Mouse (Mus musculus): Measurements from ENCODE around the gene Olfr112. TPM values are rescaled to one million over a fixed set of nuclear protein-coding genes. Genes with fewer than 3 reads are reported as not detected.

Olfr112 gene
- not detected in 2 replicates for polyA plus RNA-seq (2012; rRNA removed)

DNA sequence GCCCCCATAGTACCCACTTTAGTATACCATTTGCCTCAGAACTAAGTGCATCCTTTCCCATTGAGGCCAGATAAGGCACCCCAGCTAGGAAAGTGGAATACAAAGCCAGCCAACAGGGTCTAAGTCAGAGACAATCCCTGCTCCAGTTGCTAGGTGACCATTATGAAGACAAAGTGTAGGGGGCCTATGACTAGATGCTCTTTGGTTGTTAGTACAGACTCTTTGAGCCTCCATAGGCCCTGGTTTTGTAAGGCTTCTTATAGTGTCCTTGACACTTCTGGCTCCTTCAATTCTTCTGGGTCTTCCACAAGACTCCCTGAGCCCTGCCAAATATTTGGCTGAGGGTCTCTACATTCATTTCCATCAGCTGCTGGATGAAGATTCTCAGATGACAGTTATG is at the start of gene Olfr112:
Olfr112 (minus strand) TSS at position 101 of the 400 bp plus-strand sequence.

DNA sequence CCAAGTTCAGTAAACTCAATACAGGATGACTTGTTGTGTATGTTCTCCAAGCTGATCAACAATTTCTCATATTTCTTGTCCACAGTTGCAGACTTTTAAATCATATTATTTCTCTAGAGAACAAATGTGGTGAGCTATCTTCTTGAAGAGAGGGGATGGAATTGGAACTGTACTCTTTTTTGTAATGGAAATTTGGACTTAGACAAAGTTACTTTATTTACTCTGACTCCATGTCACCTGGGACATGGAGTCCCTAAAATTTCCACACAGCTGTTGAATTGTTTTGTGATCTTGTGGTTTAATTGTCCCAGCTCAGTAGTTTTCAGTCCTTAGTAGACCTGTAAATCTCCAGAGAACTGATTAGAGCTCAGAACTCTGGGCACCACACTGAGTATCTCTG is 23.4 kb upstream of the Olfr112 start, which contains the start of gene Olfr114:
Olfr114 (minus strand) TSS at position 101 of the 400 bp plus-strand sequence.

DNA sequence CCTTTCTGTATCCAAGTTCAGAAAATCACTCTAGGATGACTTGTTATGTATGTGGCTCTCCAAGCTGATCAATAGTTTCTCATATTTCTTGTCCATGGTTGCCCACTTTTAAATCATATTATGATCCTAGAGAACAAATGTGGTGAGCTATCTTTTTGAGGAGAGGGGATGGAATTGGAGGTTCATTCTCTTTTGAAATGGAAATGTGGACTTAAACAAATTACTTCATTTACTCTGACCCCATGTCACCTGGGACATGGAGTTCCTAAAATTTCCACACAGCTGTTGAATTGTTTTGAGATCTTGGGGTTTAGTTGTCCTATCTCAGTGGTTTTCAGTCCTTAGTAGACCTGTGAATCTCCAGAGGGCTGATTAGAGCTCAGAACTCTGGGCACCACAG is 8.3 kb upstream of the Olfr112 start, which contains the start of gene Olfr113:
Olfr113 (minus strand) TSS at position 101 of the 400 bp plus-strand sequence.

Other genes with a start within 250 kb of the Olfr112 start
- not detected in 2 replicates for gene Olfr103, start 229.8 kb downstream of the Olfr112 start, polyA plus RNA-seq (2012; rRNA removed)
- gene Olfr104-ps, start 209.9 kb downstream of the Olfr112 start, polyA plus RNA-seq (2012; rRNA removed) = not detected in 2 replicates
- gene Olfr105-ps, start 190.4 kb downstream of the Olfr112 start, polyA plus RNA-seq (2012; rRNA removed) = not detected in 2 replicates
- not detected in 2 replicates for gene Olfr106-ps, start 179.1 kb downstream of the Olfr112 start, polyA plus RNA-seq (2012; rRNA removed)
- not detected in 2 replicates for gene Olfr107, start 170.2 kb downstream of the Olfr112 start, polyA plus RNA-seq (2012; rRNA removed)
- not detected in 2 replicates for gene Olfr108, start 124.0 kb downstream of the Olfr112 start, polyA plus RNA-seq (2012; rRNA removed)
- not detected in 2 replicates for gene Olfr109, start 110.5 kb downstream of the Olfr112 start, polyA plus RNA-seq (2012; rRNA removed)
- 0.05 TPM in 1 of 2 replicates, not detected in the other for gene H2-M2, start 85.9 kb downstream of the Olfr112 start, polyA plus RNA-seq (2012; rRNA removed)
- not detected in 2 replicates for gene Olfr110, start 77.0 kb downstream of the Olfr112 start, polyA plus RNA-seq (2012; rRNA removed)
- gene Olfr111, start 61.4 kb downstream of the Olfr112 start, polyA plus RNA-seq (2012; rRNA removed) = 0.03 TPM in 1 of 2 replicates, not detected in the other
- not detected in 2 replicates for gene Olfr113, start 8.2 kb upstream of the Olfr112 start, polyA plus RNA-seq (2012; rRNA removed)
- not detected in 2 replicates for gene Olfr114, start 23.3 kb upstream of the Olfr112 start, polyA plus RNA-seq (2012; rRNA removed)
- gene Olfr115, start 57.7 kb upstream of the Olfr112 start, polyA plus RNA-seq (2012; rRNA removed) = not detected in 2 replicates
- not detected in 2 replicates for gene Olfr116, start 57.7 kb upstream of the Olfr112 start, polyA plus RNA-seq (2012; rRNA removed)
- not detected in 2 replicates for gene Olfr117, start 94.3 kb upstream of the Olfr112 start, polyA plus RNA-seq (2012; rRNA removed)
- not detected in 2 replicates for gene Olfr118, start 97.5 kb upstream of the Olfr112 start, polyA plus RNA-seq (2012; rRNA removed)
- not detected in 2 replicates for gene Olfr119, start 127.1 kb upstream of the Olfr112 start, polyA plus RNA-seq (2012; rRNA removed)
- not detected in 2 replicates for gene Olfr120, start 152.4 kb upstream of the Olfr112 start, polyA plus RNA-seq (2012; rRNA removed)
- not detected in 2 replicates for gene Olfr121, start 179.4 kb upstream of the Olfr112 start, polyA plus RNA-seq (2012; rRNA removed)
- gene Olfr122, start 199.2 kb upstream of the Olfr112 start, polyA plus RNA-seq (2012; rRNA removed) = not detected in 2 replicates
- not detected in 2 replicates for gene Olfr123, start 224.1 kb upstream of the Olfr112 start, polyA plus RNA-seq (2012; rRNA removed)
- not detected in 2 replicates for gene Olfr124, start 230.4 kb upstream of the Olfr112 start, polyA plus RNA-seq (2012; rRNA removed)